Mouse (Mus musculus) intestine, postnatal 0 days (tissue): ENCODE results near the gene Olfr553. TPM values are rescaled to one million over a fixed set of nuclear protein-coding genes. Genes with fewer than 3 reads are reported as not detected.

Source experiments
- ATAC-seq: fragments of 200-750 bp; cut with Nextera tagmentation; 2 replicates; pipeline ENCODE4 v1.8.0; 2017; ENCODE audit warnings: mild to moderate bottlenecking, moderate TSS enrichment, moderate library complexity
- H3K27ac ChIP-seq: fragments of 300-500 bp; sonication (generic); 2 replicates; pipeline ENCODE4 v1.5.1; 2014; ENCODE audit warnings: mild to moderate bottlenecking, low read depth, low read length, moderate library complexity
- H3K27me3 ChIP-seq: fragments of 300-500 bp; sonication (generic); replicated peaks from 2 replicates; pipeline ENCODE4 v1.6.1; 2014; ENCODE audit warnings: low read length, mixed read lengths; ENCODE audit not compliant: control insufficient read depth, insufficient read depth
- H3K36me3 ChIP-seq: fragments of 300-500 bp; sonication (generic); 2 replicates; pipeline ENCODE4 v1.6.1; 2014; ENCODE audit warnings: mild to moderate bottlenecking, moderate library complexity; ENCODE audit not compliant: control insufficient read depth, insufficient read depth
- H3K4me1 ChIP-seq: fragments of 300-500 bp; sonication (generic); replicated peaks from 2 replicates; pipeline ENCODE4 v1.6.1; 2014; ENCODE audit warnings: antibody characterized with exemption, low read length, mixed read lengths; ENCODE audit not compliant: control insufficient read depth, insufficient read depth
- H3K4me2 ChIP-seq: fragments of 300-500 bp; sonication (generic); replicated peaks from 2 replicates; pipeline ENCODE4 v1.6.1; 2014; ENCODE audit warnings: low read depth, mild to moderate bottlenecking, moderate library complexity
- H3K4me3 ChIP-seq: fragments of 300-500 bp; sonication (generic); 2 replicates; pipeline ENCODE4 v1.5.1; 2014; ENCODE audit warnings: low read depth, low read length
- H3K9ac ChIP-seq: fragments of 300-500 bp; sonication (generic); 2 replicates; pipeline ENCODE4 v1.6.1; 2014; ENCODE audit warnings: mild to moderate bottlenecking, low read depth, low read length
- H3K9me3 ChIP-seq: fragments of 300-500 bp; sonication (generic); 2 replicates; pipeline ENCODE4 v1.6.1; 2016; ENCODE audit warnings: mixed run types; ENCODE audit not compliant: control insufficient read depth
- CTCF ChIP-seq: sonication (generic); IDR thresholded peaks from 2 replicates; pipeline ENCODE4 v1.5.1; 2016; ENCODE audit warnings: low read depth, mild to moderate bottlenecking, control low read depth, antibody characterized with exemption, moderate library complexity
- WGBS: fragments of 180-500 bp; shearing (Covaris S2); extraction: QIAGEN DNeasy Blood & Tissue Kit; methylation state at CpG from one replicate; pipeline ENCODE4 v1.1.7; 2014; 5-methylcytosine and 5-hydroxymethylcytosine counted together
- polyA plus RNA-seq: library from polyadenylated mRNA; unstranded; fragments of >200 nt; fragmentation: Nextera tagmentation; extraction: Ambion mirVana; gene quantifications from 2 replicates; pipeline ENCODE4 v1.2.1, GENCODE M21; 2015

The Olfr553 gene
- polyA plus RNA-seq, 1 experiment from 2014 or later, result not detected

DNA sequence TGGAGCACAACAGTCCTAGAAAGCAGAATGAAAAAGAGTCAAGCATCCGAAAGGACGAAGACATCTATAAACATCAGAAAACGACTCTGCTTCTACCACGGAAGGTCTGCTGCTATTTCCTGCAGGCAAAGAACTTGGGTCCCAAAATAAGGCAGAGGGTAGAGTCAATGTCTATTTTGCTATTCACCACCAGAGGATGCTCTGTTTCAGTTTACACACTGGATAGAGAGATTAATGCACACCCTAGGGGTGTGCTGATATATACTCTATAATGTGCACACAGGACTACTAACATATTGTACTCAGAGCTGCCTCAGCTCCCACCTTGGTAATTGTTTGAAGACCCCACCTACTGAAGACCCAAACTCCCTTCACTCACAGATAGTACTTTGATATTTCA, 51.8 kb downstream of the Olfr553 start:
- no peak overlapping the region for H3K4me3 ChIP-seq
- 86% methylated on average over 4 of the region's 4 CpGs for WGBS
- H3K9me3 ChIP-seq, result no peaks in the 10 kb centered on the region
- no peak for ATAC-seq
- TF ChIP-seq CTCF, result peak; percentile 25
- H3K27ac ChIP-seq, result no peak overlapping the region
- H3K36me3 ChIP-seq, result peaks cover 18% of the 10 kb centered on the region; the same call in 1 of the 2 replicates
- no peaks in the 10 kb centered on the region for H3K27me3 ChIP-seq
- H3K9ac ChIP-seq, result no peak overlapping the region
- no peak overlapping the region for H3K4me2 ChIP-seq
- H3K4me1 ChIP-seq, result no peaks in the 10 kb centered on the region

DNA sequence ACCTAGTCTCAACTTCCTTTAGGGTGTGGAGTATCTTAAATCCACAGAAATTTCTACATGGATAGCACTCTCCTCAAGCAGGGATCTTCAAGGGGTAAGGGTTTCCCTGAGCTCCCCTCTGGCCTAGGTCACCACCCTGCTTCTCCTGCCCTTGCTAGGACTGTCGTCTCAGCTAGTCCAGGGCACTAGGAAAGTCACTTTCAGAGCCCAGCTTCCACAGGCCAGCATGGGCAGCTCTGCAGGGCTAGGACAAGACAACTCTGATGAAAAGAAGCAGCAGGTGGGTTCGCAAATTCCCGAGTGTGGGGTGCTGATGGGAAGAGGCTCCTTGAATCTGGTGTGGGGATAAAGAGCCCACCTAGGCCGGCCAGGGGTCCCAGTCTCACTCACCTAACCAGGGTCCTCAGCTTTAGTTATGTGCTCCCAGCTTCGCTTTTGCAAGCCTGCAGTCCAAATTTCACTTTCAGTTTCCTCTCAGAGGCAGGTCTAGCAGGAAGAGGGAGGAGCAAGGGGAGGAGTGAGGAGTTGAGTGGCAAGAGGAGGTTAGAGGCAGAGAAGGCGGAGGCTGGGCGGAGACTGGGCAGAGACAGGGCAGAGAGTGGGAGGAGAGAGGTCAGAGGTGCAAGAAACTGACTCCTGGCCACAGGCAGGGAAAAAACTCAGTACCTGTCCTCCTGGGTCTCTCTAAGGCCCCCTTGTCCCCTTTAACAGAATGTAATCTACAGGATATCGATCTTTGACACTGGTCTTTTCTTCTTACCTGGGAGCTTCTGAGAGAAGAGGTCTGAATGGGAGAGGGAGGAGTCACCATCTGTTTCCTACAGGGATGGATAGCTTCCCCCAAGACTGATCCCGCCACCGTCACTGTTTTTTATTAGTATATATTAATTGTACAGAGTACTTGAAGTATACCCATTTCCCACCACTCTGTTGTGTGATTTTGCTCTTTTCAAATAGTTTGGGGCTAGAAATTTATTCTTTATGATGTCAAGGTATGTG, 52.7 kb downstream of the Olfr553 start, which contains the start of gene Trim21:
Gene Trim21, minus strand, starts transcription at position 488 of the 999 bp plus-strand sequence.
- H3K4me3 ChIP-seq, result peak within 1 kb of the TSS; percentile 78
- peak; percentile 99 for ATAC-seq
- peaks cover 25% of the 10 kb centered on the region for H3K36me3 ChIP-seq
- 11% methylated on average over 10 of the region's 10 CpGs for WGBS
- peak within 1 kb of the TSS; percentile 73 for H3K4me2 ChIP-seq
- H3K27ac ChIP-seq, result 0 out of 2 replicates have a peak within 1 kb of the TSS, but pooled peaks have one; percentile 54
- H3K4me1 ChIP-seq, result no peaks in the 10 kb centered on the region
- no peak for TF ChIP-seq CTCF
- no peaks in the 10 kb centered on the region for H3K27me3 ChIP-seq
- H3K9me3 ChIP-seq, result no peaks in the 10 kb centered on the region
- peak within 1 kb of the TSS; percentile 59 for H3K9ac ChIP-seq

Other genes with a start within 250 kb of the Olfr553 start
- gene Rrm1, start 176.5 kb downstream of the Olfr553 start, polyA plus RNA-seq, result 22.7 and 23.4 TPM in 2 replicates
- not detected in 2 replicates for gene Olfr543, start 136.5 kb downstream of the Olfr553 start, polyA plus RNA-seq
- gene Olfr544, start 129.9 kb downstream of the Olfr553 start, polyA plus RNA-seq, result 0.04 TPM in 1 of 2 replicates, not detected in the other
- gene Olfr545, start 118.6 kb downstream of the Olfr553 start, polyA plus RNA-seq, result not detected in 2 replicates
- not detected in 2 replicates for gene Olfr547, start 83.5 kb downstream of the Olfr553 start, polyA plus RNA-seq
- not detected in 2 replicates for gene Olfr548-ps1, start 77.3 kb downstream of the Olfr553 start, polyA plus RNA-seq
- gene Olfr549, start 68.3 kb downstream of the Olfr553 start, polyA plus RNA-seq, result not detected in 2 replicates
- gene Trim21, start 52.7 kb downstream of the Olfr553 start, polyA plus RNA-seq, result 0.48 and 0.66 TPM in 2 replicates
- not detected in 2 replicates for gene Olfr550, start 46.8 kb downstream of the Olfr553 start, polyA plus RNA-seq
- gene Olfr551, start 26.3 kb downstream of the Olfr553 start, polyA plus RNA-seq, result not detected in 2 replicates
- not detected in 2 replicates for gene Olfr552, start 20.4 kb downstream of the Olfr553 start, polyA plus RNA-seq
- not detected in 2 replicates for gene Olfr554, start 20.2 kb upstream of the Olfr553 start, polyA plus RNA-seq
- gene Olfr555, start 40.6 kb upstream of the Olfr553 start, polyA plus RNA-seq, result not detected in 2 replicates
- not detected in 2 replicates for gene Olfr556, start 46.7 kb upstream of the Olfr553 start, polyA plus RNA-seq
- gene Trim68, start 69.1 kb upstream of the Olfr553 start, polyA plus RNA-seq, result 3.6 and 4.3 TPM in 2 replicates
- gene Olfr557, start 77.7 kb upstream of the Olfr553 start, polyA plus RNA-seq, result not detected in 2 replicates
- 0.38 and 0.48 TPM in 2 replicates for gene Olfr558, start 84.0 kb upstream of the Olfr553 start, polyA plus RNA-seq
- gene Olfr33, start 100.9 kb upstream of the Olfr553 start, polyA plus RNA-seq, result not detected in 2 replicates
- not detected in 2 replicates for gene Olfr559, start 109.3 kb upstream of the Olfr553 start, polyA plus RNA-seq
- gene Olfr560, start 141.1 kb upstream of the Olfr553 start, polyA plus RNA-seq, result not detected in 2 replicates
- gene Olfr78, start 141.3 kb upstream of the Olfr553 start, polyA plus RNA-seq, result 0.12 and 0.23 TPM in 2 replicates
- not detected in 2 replicates for gene Olfr561, start 153.0 kb upstream of the Olfr553 start, polyA plus RNA-seq
- gene Olfr564, start 185.3 kb upstream of the Olfr553 start, polyA plus RNA-seq, result not detected in 2 replicates
- not detected in 2 replicates for gene Olfr566, start 240.5 kb upstream of the Olfr553 start, polyA plus RNA-seq